Mouse (Mus musculus) retina, embryonic 14.5 days (tissue): ENCODE data around the gene Prkca.
A peak's percentile ranks its signal among the peaks of the same experiment; 100 is the strongest.
"Not testable (repeated sequence)": the region's sequence is repeated elsewhere in the genome, so short reads cannot be mapped to it uniquely, and the experiment has no call there.

Experiments used
- DNase-seq: peaks from one replicate; pipeline ENCODE4 v3.0.0-alpha.2; 2015; ENCODE audit warnings: low spot score

The Prkca gene

GRCm38 (mm10) chr11:108118814-108119213, 224.9 kb downstream of the Prkca start:
- DNase-seq = no peak

- no peak for DNase-seq
Observed at GRCm38 (mm10) chr11:108118221-108118620, 225.5 kb downstream of the Prkca start.

GRCm38 (mm10) chr11:108117360-108118050, 226.2 kb downstream of the Prkca start:
- no peak for DNase-seq

DNA sequence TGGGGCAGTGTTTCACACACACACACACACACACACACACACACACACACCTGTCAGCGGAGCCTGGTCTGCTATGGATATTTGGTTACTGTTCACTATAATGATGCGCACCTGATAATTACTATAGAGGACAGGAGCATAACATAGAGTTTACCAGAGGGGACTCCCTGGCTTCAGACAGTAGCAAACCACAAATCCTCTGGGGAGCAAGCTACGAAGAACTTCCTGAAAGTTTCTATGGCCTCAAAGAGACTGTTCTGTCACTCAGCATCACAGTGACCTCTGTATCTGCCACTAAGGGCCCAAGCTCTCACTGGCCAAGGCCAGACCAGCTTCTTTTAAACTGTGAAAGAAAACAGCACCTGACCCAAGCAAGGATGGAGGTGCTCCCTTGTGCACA, 229.6 kb downstream of the Prkca start:
- no peak for DNase-seq

DNA sequence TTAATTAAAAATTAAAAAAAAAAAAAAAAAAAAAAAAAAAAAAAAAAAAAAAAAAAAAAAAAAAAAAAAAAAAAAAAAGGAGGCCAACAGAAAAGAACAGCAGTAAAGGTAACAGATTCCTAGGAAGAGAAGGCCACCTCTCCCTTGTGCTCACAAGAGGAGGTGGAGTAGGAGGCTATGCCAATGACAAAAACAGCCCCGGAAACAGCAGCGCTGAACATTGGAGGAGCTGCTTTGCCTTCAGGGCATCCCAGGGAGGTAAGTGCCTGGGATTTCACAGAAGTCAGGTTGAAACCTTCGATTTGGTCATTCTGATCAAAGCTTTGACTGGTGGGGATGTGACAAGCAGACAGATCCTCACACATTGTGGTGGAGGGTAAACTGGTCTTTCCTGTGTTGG, 231.3 kb downstream of the Prkca start:
- DNase-seq = no peak

DNA sequence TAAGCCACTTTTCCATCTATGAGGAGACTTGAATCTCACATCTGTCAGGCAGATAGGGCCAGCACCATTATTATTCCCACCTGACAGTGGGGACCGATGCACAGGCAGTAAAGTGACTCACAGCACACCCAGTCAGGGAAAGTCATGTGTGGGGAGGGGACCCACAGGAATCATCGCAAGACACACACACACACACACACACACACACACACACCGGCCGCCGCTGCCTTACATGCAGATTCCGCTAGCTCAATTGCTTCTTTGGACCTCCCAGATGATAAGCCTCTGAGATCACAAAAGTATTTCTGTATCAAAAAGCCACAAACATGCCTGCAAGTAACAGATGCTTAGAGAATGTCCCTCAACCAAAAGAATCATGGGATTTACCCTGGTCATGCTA, 239.6 kb downstream of the Prkca start:
- DNase-seq = no peak

DNA sequence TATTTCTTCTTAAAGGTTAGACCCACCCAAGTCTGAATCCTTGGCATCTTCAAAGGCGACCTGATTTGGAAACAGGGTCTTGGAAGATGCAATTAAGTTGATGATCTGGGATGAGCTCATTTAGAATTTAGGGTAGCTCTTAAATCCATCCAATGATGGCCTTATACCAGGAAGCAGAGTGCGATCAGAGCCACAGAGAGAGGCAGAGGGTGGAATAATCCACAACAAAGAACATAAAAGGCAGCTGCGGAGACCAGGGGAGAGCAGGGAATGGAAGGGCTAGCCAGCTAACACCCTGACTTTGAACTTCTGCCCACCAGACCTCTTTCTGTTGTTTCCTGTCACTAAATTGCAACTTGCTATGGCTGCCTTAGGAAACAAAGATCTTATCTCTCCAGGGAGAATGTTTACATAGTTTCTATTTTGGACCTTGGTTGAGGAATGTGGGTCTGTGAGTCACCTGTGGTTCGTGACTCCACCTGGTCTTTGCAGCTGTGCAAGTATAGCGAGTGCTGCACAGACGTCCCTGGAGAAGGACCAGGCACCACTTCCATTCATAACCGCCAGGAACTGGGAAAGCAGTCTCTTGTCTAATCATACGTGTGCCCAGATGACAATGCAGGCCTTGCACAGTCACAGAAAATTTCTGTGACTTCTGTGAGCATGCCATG, 242.3 kb downstream of the Prkca start:
- no peak for DNase-seq

DNA sequence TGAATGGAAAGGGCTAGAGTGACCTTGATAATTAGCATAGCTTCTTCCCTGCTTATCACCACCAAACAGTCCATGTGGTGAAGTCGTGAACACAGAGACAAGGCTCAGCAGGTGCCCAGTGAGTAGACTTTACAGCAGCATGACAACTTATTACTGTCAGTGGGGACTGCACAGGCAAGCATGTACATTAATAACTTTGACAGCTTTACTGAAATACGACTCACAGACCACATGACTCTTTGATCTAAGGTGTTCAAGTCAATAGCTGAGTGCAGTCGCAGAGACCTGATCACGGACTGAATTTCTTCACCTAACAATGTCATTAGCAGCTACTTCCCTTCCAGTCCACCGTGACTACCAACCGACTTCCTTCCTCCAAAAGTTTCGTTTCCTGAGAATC, 245.4 kb downstream of the Prkca start:
- no peak for DNase-seq

DNA sequence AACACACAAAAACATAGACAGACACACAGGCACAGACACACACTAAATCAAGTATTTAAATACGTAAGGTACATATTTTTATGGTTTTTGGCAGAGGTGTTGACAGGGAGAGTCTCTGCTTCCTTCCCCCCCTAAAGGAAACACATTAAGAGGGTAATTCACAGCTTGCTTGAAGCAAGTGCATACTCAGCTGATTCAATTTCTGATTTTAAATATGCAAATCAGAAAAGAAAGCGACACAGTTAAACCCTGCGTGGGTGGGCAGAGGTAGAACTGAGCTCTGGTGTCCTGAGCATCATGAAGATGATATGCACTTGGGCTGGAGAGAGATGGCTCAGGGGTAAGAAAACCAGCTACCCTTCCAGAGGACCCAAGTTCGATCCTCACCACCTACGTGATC, 248.9 kb downstream of the Prkca start:
- DNase-seq = no peak

DNA sequence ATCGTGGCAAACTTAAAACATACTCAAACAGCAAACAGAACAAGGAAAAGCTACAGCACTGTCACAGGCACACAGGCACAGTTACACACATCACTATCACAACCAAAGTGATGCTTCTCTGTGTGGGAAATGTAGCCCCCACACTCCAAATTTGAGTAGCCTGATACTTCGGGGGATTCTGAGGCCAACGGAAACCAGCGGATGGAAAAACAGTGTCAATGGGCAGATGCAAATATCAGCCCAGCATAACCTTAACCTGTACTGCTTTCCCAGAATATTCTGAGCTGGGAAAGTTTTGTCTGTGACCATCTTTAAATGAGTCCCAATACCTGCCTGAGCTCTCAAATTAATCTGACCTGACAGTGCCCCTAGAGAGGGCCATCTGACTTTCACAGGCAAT, 250.5 kb downstream of the Prkca start:
- DNase-seq = no peak

DNA sequence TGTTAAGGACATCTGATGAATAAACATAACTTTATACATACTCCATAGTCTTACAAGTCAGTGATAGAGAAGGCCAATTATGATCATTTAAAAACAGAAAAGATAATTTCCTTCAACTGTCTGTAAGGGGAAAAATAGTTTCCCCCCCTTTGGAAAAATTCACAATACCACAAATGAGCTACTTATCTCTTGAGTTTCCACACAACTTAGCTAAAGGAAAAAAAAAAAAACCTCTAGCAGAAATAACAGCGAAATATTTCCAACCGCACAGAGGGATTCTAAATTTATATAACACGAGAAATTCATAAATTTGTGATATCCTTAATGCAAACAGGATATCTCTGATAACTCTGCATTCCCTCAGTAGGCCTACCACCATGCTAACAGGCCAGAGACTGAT, 252.5 kb downstream of the Prkca start:
- no peak for DNase-seq

DNA sequence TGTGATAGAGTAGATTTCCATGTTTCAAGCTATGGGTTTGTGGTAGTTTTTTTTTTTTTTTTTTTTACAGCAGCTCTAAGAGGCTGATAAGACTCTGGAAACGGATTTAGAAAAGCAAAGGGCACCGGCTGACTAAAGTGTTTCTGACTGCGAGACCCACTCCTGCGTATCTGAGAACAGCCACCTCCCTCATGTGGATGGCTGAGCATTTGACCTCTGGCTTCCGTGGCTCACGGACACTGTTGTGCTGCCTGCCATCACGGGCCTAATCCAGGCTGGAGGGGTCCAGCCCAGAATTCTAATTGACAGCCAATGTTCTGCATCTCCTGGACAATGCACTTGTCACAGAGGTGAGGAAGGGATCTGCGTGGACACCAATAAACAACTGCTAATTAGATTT, 253.0 kb downstream of the Prkca start:
- DNase-seq = peak; percentile 21

DNA sequence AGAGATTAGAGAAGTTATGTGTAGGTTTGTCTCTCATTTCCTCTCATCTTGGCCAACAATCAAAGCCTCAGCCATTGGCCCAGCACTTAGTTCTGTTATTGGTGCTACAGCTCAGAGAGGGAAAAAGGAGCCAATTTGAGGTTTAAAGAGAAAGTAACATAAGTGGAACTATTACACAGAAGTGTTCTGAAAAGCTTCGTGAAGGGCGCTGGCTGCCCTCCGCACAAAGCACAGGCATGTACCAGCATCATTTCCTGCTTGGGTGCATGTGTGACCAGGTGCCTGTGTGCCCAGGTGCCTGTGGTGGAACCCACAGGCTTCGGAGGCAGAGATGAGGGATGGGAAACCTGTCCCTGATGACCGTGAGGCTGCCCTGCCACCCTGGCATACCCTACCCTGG, 255.7 kb downstream of the Prkca start:
- DNase-seq = no peak

GRCm38 (mm10) chr11:108087105-108087700, 256.5 kb downstream of the Prkca start:
- DNase-seq = not testable (repeated sequence)

- no peak for DNase-seq
Observed at GRCm38 (mm10) chr11:108082673-108083072, 261.1 kb downstream of the Prkca start.

DNA sequence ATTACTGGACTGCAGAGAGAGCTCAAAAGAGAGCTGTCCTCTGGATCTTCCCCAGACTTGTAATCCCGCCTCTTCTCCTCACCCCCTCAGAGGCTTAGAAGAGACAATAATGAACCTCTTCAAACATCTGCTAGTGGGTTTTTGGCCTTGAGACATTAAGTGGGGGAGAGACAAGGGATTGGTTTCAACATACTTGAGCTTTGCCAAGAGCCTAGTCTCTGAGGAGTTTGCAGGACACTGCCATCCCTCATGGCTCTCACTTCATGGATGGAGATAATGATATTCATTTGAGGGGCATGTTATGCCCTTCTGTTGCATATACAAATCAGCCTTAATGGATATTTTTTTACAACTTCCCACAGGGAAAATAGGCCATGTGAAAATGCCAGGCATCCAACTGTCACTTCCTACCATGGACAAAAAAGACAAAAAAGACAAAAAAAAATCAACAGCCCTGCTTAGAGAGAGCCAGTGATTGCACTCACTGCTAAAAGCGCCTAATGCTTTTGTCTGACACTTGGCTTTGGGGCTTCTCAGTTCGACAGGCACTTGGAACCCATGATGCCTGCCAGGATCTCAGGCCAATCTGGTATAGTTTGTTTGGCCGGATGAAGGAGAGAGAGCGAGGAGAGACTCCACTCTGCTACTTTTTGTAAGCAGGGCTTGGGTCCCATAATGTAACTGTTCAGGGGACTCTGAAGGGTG, 263.6 kb downstream of the Prkca start:
- no peak for DNase-seq

DNA sequence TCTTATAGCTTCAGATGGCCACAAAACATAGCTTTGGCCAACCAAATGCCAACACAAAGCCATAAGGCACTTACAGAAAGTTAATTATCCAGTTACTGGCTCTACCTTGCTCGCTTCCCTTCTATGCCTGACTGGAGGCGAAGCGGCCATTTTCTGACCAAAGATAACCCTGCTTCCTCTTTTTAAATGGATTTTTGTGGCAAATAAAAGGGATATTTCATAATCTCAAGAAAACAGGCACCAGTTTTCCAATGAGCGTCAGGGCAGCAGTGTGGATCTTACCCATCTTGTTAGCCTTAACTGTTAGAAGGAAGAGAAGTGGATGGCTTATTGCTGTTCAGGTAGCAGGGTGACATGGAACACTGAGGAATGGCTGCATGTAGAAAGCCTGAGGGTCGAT, 264.3 kb downstream of the Prkca start:
- no peak for DNase-seq

DNA sequence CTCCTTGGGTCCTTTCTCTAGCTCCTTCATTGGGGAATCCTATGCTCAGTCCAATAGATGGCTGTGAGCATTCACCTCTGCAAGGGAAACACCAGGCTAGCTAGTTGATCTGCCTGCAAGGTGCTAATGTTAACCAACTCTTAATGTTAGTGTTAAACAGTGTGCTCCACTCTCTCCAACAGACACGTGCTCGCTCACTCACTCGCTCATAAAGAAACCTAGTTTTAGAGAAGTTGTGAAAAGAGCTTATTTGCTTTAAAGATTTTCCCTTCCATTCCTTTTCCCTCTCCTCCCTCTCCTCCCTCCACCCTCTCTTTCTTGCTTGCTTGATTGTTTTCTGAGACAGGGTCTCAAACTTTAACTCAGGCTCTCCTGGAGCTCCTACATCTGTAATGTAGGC, 266.2 kb downstream of the Prkca start:
- DNase-seq = no peak

GRCm38 (mm10) chr11:108072606-108073243, 271.0 kb downstream of the Prkca start:
- no peak for DNase-seq

GRCm38 (mm10) chr11:108071230-108071629, 272.5 kb downstream of the Prkca start:
- no peak for DNase-seq

DNA sequence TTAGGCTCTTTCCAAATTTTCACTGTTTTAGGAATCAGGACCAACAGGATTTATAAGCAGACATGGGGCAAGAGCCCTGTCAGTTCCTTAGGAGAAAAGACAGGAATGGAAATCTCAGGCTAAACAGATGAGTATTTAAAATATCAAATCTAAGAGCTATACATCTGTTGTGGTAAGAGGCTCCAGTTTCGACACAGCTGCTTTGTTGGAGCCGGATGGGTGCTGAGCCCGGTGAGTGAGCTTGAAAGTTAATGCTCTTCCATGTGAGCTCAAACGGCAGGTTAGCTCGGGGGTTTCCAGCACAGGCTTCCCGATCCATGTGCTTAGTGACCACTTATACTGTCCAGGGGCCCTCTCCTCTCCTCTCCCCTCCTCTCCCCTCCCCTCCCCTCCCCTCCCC, 273.7 kb downstream of the Prkca start:
- DNase-seq = no peak

GRCm38 (mm10) chr11:108068430-108068829, 275.3 kb downstream of the Prkca start:
- no peak for DNase-seq
